Mouse (Mus musculus) bone marrow, adult 2 months (tissue): ENCODE measurements around the gene Slc25a51.

Experiments
- CTCF ChIP-seq: fragments of 200-500 bp; IDR thresholded peaks from 2 replicates; pipeline ENCODE4 v1.5.1; 2011; ENCODE audit warnings: low read length, control low read depth; ENCODE audit not compliant: control insufficient read depth, insufficient read depth
- POLR2A ChIP-seq: fragments of 200-500 bp; IDR thresholded peaks from 2 replicates; pipeline ENCODE4 v1.6.1; 2011; ENCODE audit warnings: low read depth, mild to moderate bottlenecking, control low read depth, low read length, borderline replicate concordance; ENCODE audit not compliant: control insufficient read depth

GRCm38 (mm10) chr4:45402281-45402680, 6.3 kb downstream of the Slc25a51 start:
- no peak for TF ChIP-seq CTCF
- TF ChIP-seq POLR2A, result no peak
